Mouse (Mus musculus): Measurements from ENCODE around the gene S1pr4. TPM values are rescaled to one million over a fixed set of nuclear protein-coding genes. Genes with fewer than 3 reads are reported as not detected.
A peak's percentile ranks its signal among the peaks of the same experiment; 100 is the strongest.

S1pr4 gene
- polyA plus RNA-seq, 1 experiment from 2014 or later, result 0.49 TPM

- no peak for ATAC-seq (ENCODE audit: low FRiP score)
- H3K4me2 ChIP-seq, result no peak overlapping the region
- H3K9me3 ChIP-seq, result no peaks in the 10 kb centered on the region
- WGBS, result 84% methylated on average over 2 of the region's 2 CpGs
- no peak overlapping the region for H3K4me3 ChIP-seq (replicated peaks)
- H3K9ac ChIP-seq, result no peak overlapping the region
- H3K27me3 ChIP-seq, result no peaks in the 10 kb centered on the region
- peaks cover 24% of the 10 kb centered on the region for H3K36me3 ChIP-seq (replicated peaks)
- no peak overlapping the region for H3K27ac ChIP-seq
- peaks cover 13% of the 10 kb centered on the region for H3K4me1 ChIP-seq
Observed at GRCm38 (mm10) chr10:81537429-81537828, 37.5 kb upstream of the S1pr4 start.

GRCm38 (mm10) chr10:81536734-81537133 is 36.8 kb upstream of the S1pr4 start:
- Histone ChIP-seq H3K4me2 (no peak overlapping the region), H3K9me3 (no peaks in the 10 kb centered on the region), H3K9ac (no peak overlapping the region), H3K36me3 (replicated peaks) (peaks cover 28% of the 10 kb centered on the region), H3K4me1 (peaks cover 6% of the 10 kb centered on the region), H3K4me3 (replicated peaks) (no peak overlapping the region), H3K27ac (no peak overlapping the region), H3K27me3 (no peaks in the 10 kb centered on the region)
- no peak for ATAC-seq (ENCODE audit: low FRiP score)
- 77% methylated on average over 6 of the region's 6 CpGs for WGBS

- Histone ChIP-seq H3K4me3 (replicated peaks) (no peak overlapping the region), H3K27me3 (no peaks in the 10 kb centered on the region), H3K27ac (no peak overlapping the region), H3K9ac (no peak overlapping the region), H3K36me3 (replicated peaks) (peaks cover 46% of the 10 kb centered on the region), H3K4me1 (no peaks in the 10 kb centered on the region), H3K9me3 (no peaks in the 10 kb centered on the region), H3K4me2 (no peak overlapping the region)
- 66% methylated on average over 16 of the region's 16 CpGs for WGBS
- no peak for ATAC-seq (ENCODE audit: low FRiP score)
Observed at GRCm38 (mm10) chr10:81534826-81535225, 34.9 kb upstream of the S1pr4 start.

GRCm38 (mm10) chr10:81526779-81527178 is 26.8 kb upstream of the S1pr4 start:
- no peaks in the 10 kb centered on the region for H3K9me3 ChIP-seq
- H3K9ac ChIP-seq, result no peak overlapping the region
- peaks cover 25% of the 10 kb centered on the region for H3K27me3 ChIP-seq
- WGBS, result 13% methylated on average over 14 of the region's 14 CpGs
- no peak overlapping the region for H3K27ac ChIP-seq
- peak; percentile 42; the same call in 1 of the 2 replicates for ATAC-seq (ENCODE audit: low FRiP score)
- H3K4me3 ChIP-seq (replicated peaks), result no peak overlapping the region
- H3K4me2 ChIP-seq, result no peak overlapping the region
- H3K4me1 ChIP-seq, result no peaks in the 10 kb centered on the region
- H3K36me3 ChIP-seq (replicated peaks), result peaks cover 31% of the 10 kb centered on the region

GRCm38 (mm10) chr10:81525017-81525694 is 25.2 kb upstream of the S1pr4 start:
- Histone ChIP-seq H3K4me1 (no peaks in the 10 kb centered on the region), H3K9me3 (no peaks in the 10 kb centered on the region), H3K27ac (no peak overlapping the region), H3K27me3 (peaks cover 30% of the 10 kb centered on the region), H3K9ac (no peak overlapping the region), H3K4me3 (replicated peaks) (no peak overlapping the region), H3K4me2 (no peak overlapping the region), H3K36me3 (replicated peaks) (peaks cover 17% of the 10 kb centered on the region)
- WGBS, result 79% methylated on average over 12 of the region's 13 CpGs
- ATAC-seq (ENCODE audit: low FRiP score), result no peak

- no peaks in the 10 kb centered on the region for H3K4me1 ChIP-seq
- H3K27ac ChIP-seq, result no peak within 1 kb of the TSS
- peaks cover 30% of the 10 kb centered on the region for H3K27me3 ChIP-seq
- no peak within 1 kb of the TSS for H3K4me3 ChIP-seq (replicated peaks)
- 0 out of 2 replicates have a peak within 1 kb of the TSS, but pooled peaks have one; percentile 12 for H3K9ac ChIP-seq
- no peak for ATAC-seq (ENCODE audit: low FRiP score)
- H3K4me2 ChIP-seq, result no peak within 1 kb of the TSS
- H3K9me3 ChIP-seq, result no peaks in the 10 kb centered on the region
- H3K36me3 ChIP-seq (replicated peaks), result peaks cover 6% of the 10 kb centered on the region; the same call in 1 of the 2 replicates
- WGBS, result 20% methylated on average over 7 of the region's 9 CpGs
Observed at GRCm38 (mm10) chr10:81524051-81524605, 24.2 kb upstream of the S1pr4 start, which contains the start of gene Gna15. Gene Gna15, minus strand, starts transcription at chr10:81524225.

GRCm38 (mm10) chr10:81523570-81523969 is 23.6 kb upstream of the S1pr4 start:
- WGBS, result 26% methylated on average over 19 of the region's 19 CpGs
- no peak overlapping the region for H3K27ac ChIP-seq

GRCm38 (mm10) chr10:81523142-81523541 is 23.2 kb upstream of the S1pr4 start:
- no peaks in the 10 kb centered on the region for H3K36me3 ChIP-seq (replicated peaks)
- WGBS, result 78% methylated on average over 6 of the region's 6 CpGs
- H3K9me3 ChIP-seq, result no peaks in the 10 kb centered on the region
- peaks cover 30% of the 10 kb centered on the region for H3K27me3 ChIP-seq
- no peak overlapping the region for H3K9ac ChIP-seq
- no peak for ATAC-seq (ENCODE audit: low FRiP score)
- no peak overlapping the region for H3K27ac ChIP-seq
- H3K4me2 ChIP-seq, result no peak overlapping the region
- no peaks in the 10 kb centered on the region for H3K4me1 ChIP-seq
- H3K4me3 ChIP-seq (replicated peaks), result no peak overlapping the region

More at GRCm38 (mm10) chr10:81523570-81523969, 23.6 kb upstream of the S1pr4 start:
- Histone ChIP-seq H3K9me3 (no peaks in the 10 kb centered on the region), H3K4me1 (no peaks in the 10 kb centered on the region), H3K4me2 (no peak overlapping the region), H3K9ac (0 out of 2 replicates have a peak overlapping the region, but pooled peaks have one; percentile 12), H3K4me3 (replicated peaks) (no peak overlapping the region), H3K36me3 (replicated peaks) (peaks cover under 1% of the 10 kb centered on the region; the same call in 1 of the 2 replicates), H3K27me3 (peaks cover 30% of the 10 kb centered on the region)
- no peak for ATAC-seq (ENCODE audit: low FRiP score)

GRCm38 (mm10) chr10:81519978-81520365 is 20.0 kb upstream of the S1pr4 start:
- Histone ChIP-seq H3K36me3 (replicated peaks) (no peaks in the 10 kb centered on the region), H3K4me2 (no peak overlapping the region), H3K4me3 (replicated peaks) (no peak overlapping the region), H3K27ac (no peak overlapping the region), H3K9me3 (no peaks in the 10 kb centered on the region), H3K9ac (no peak overlapping the region), H3K27me3 (peaks cover 31% of the 10 kb centered on the region), H3K4me1 (no peaks in the 10 kb centered on the region)
- WGBS, result 82% methylated on average over 3 of the region's 3 CpGs
- no peak for ATAC-seq (ENCODE audit: low FRiP score)

GRCm38 (mm10) chr10:81519227-81519977 is 19.5 kb upstream of the S1pr4 start:
- Histone ChIP-seq H3K9ac (no peak overlapping the region), H3K4me3 (replicated peaks) (no peak overlapping the region), H3K27me3 (peaks cover 28% of the 10 kb centered on the region), H3K4me2 (no peak overlapping the region), H3K36me3 (replicated peaks) (no peaks in the 10 kb centered on the region), H3K9me3 (no peaks in the 10 kb centered on the region), H3K27ac (no peak overlapping the region), H3K4me1 (no peaks in the 10 kb centered on the region)
- ATAC-seq (ENCODE audit: low FRiP score), result no peak
- 85% methylated on average over 6 of the region's 6 CpGs for WGBS

- WGBS, result 11% methylated on average over 4 of the region's 4 CpGs
- H3K27me3 ChIP-seq, result peaks cover 20% of the 10 kb centered on the region
Observed at GRCm38 (mm10) chr10:81518546-81518945, 18.6 kb upstream of the S1pr4 start.

GRCm38 (mm10) chr10:81517227-81517626 is 17.3 kb upstream of the S1pr4 start:
- H3K4me1 ChIP-seq, result no peaks in the 10 kb centered on the region
- H3K4me2 ChIP-seq, result no peak overlapping the region
- H3K27ac ChIP-seq, result no peak overlapping the region
- peaks cover 21% of the 10 kb centered on the region for H3K27me3 ChIP-seq
- no peak overlapping the region for H3K9ac ChIP-seq
- 78% methylated on average over 8 of the region's 8 CpGs for WGBS
- 0 out of 2 replicates have a peak, but pooled peaks cover 5% of the 10 kb centered on the region for H3K9me3 ChIP-seq
- H3K36me3 ChIP-seq (replicated peaks), result no peaks in the 10 kb centered on the region
- no peak for ATAC-seq (ENCODE audit: low FRiP score)
- H3K4me3 ChIP-seq (replicated peaks), result no peak overlapping the region

More at GRCm38 (mm10) chr10:81518546-81518945, 18.6 kb upstream of the S1pr4 start:
- Histone ChIP-seq H3K9me3 (0 out of 2 replicates have a peak, but pooled peaks cover 5% of the 10 kb centered on the region), H3K27ac (no peak overlapping the region), H3K4me2 (no peak overlapping the region), H3K36me3 (replicated peaks) (no peaks in the 10 kb centered on the region), H3K4me3 (replicated peaks) (no peak overlapping the region), H3K4me1 (no peaks in the 10 kb centered on the region), H3K9ac (no peak overlapping the region)
- no peak for ATAC-seq (ENCODE audit: low FRiP score)

All from forebrain, embryonic 12.5 days (tissue).